Mouse (Mus musculus) left cerebral cortex, adult 18-20 months (tissue): ENCODE measurements around the gene Hnrnpf. TPM values are rescaled to one million over a fixed set of nuclear protein-coding genes. Genes with fewer than 3 reads are reported as not detected.
"Not testable (repeated sequence)": the region's sequence is repeated elsewhere in the genome, so short reads cannot be mapped to it uniquely, and the experiment has no call there.

Experiments
- DNase-seq, 2 experiments: peaks; one replicate each; pipeline ENCODE4 v3.0.0; 2021 to 2022; ENCODE audit warnings: low spot score in 2 of 2, mixed read lengths in 1 of 2
- long read RNA-seq, 2 experiments: library from polyadenylated mRNA; stranded (forward); transcript quantifications; one replicate each; pipeline ENCODE4 v2.0.0; 2021
- total RNA-seq, 2 experiments: library from RNA; stranded (reverse); gene quantifications; 2 replicates each; pipeline ENCODE4 v1.2.3; 2021

Hnrnpf gene
- total RNA-seq, result 100 to 1,000 TPM; 112 to 144 TPM
- long read RNA-seq, experiment 1, transcript Hnrnpf-201 (4 exons, 2,147 nt), result major isoform, 68 of 188 reads
- long read RNA-seq, experiment 1, transcript Hnrnpf-210 (1 exons, 1,922 nt), result minor isoform, 15 of 188 reads
- long read RNA-seq, experiment 1, transcript Hnrnpf-208 (4 exons, 956 nt), result minor isoform, 19 of 188 reads
- long read RNA-seq, experiment 1, transcript Hnrnpf-209 (3 exons, 2,280 nt), result minor isoform, 19 of 188 reads
- long read RNA-seq, experiment 1, partial matches to known transcripts, result 63 of 188 reads
- long read RNA-seq, experiment 1, other reads (novel, unspliced or antisense), result 4 of 188 reads
- long read RNA-seq, experiment 2, transcript Hnrnpf-208 (4 exons, 956 nt), result minor isoform, 7 of 127 reads
- long read RNA-seq, experiment 2, transcript Hnrnpf-210 (1 exons, 1,922 nt), result minor isoform, 5 of 127 reads
- long read RNA-seq, experiment 2, transcript Hnrnpf-209 (3 exons, 2,280 nt), result minor isoform, 17 of 127 reads
- long read RNA-seq, experiment 2, transcript Hnrnpf-201 (4 exons, 2,147 nt), result major isoform, 51 of 127 reads
- long read RNA-seq, experiment 2, partial matches to known transcripts, result 44 of 127 reads
- long read RNA-seq, experiment 2, other reads (novel, unspliced or antisense), result 2 of 127 reads

GRCm38 (mm10) chr6:117900126-117901080 lies at the start of gene Hnrnpf:
TSS of gene Hnrnpf (plus strand) at chr6:117900324.
- DNase-seq, result peak; percentile 40 to 47

GRCm38 (mm10) chr6:117851747-117852146 lies 48.4 kb upstream of the Hnrnpf start:
- DNase-seq, result no peak

GRCm38 (mm10) chr6:117857990-117858389 lies 42.1 kb upstream of the Hnrnpf start:
- DNase-seq, result no peak

- no peak for DNase-seq
Observed at GRCm38 (mm10) chr6:117861848-117862247, 38.3 kb upstream of the Hnrnpf start, which contains the start of gene Zfp239. TSS of gene Zfp239 (plus strand) at chr6:117862100.

- DNase-seq, result no peak
Observed at GRCm38 (mm10) chr6:117862465-117862864, 37.7 kb upstream of the Hnrnpf start.

GRCm38 (mm10) chr6:117862899-117863620 lies 37.1 kb upstream of the Hnrnpf start:
- DNase-seq, result peak; percentile 74 to 75

GRCm38 (mm10) chr6:117863751-117864150 lies 36.4 kb upstream of the Hnrnpf start:
- DNase-seq, result no peak

GRCm38 (mm10) chr6:117868187-117868586 lies 31.9 kb upstream of the Hnrnpf start:
- DNase-seq, result no peak

- DNase-seq, result no peak
Observed at GRCm38 (mm10) chr6:117871034-117871433, 29.1 kb upstream of the Hnrnpf start.

- DNase-seq, result not testable (repeated sequence)
Observed at GRCm38 (mm10) chr6:117873450-117873849, 26.7 kb upstream of the Hnrnpf start.

GRCm38 (mm10) chr6:117874621-117875281 lies 25.4 kb upstream of the Hnrnpf start:
- no peak for DNase-seq

- peak; percentile 89 to 91 for DNase-seq
Observed at GRCm38 (mm10) chr6:117878700-117879407, 21.3 kb upstream of the Hnrnpf start.

- peak; percentile 99 to 100 for DNase-seq
Observed at GRCm38 (mm10) chr6:117879408-117880115, 20.6 kb upstream of the Hnrnpf start.

GRCm38 (mm10) chr6:117880394-117880838 lies 19.7 kb upstream of the Hnrnpf start:
- DNase-seq, result no peak

GRCm38 (mm10) chr6:117881229-117881628 lies 18.9 kb upstream of the Hnrnpf start:
- DNase-seq, result no peak

- no peak for DNase-seq
Observed at GRCm38 (mm10) chr6:117881997-117882396, 18.1 kb upstream of the Hnrnpf start.

GRCm38 (mm10) chr6:117885943-117886342 lies 14.2 kb upstream of the Hnrnpf start:
- DNase-seq, result no peak

- no peak for DNase-seq
Observed at GRCm38 (mm10) chr6:117888032-117888431, 12.1 kb upstream of the Hnrnpf start.
